Mouse (Mus musculus): Measurements from ENCODE around the gene Sgcg. TPM values are rescaled to one million over a fixed set of nuclear protein-coding genes. Genes with fewer than 3 reads are reported as not detected.

Gene Sgcg
- total RNA-seq, 2 experiments from 2014 or later = not detected

Other genes with a start within 250 kb of the Sgcg start
- gene Tnfrsf19, start 212.0 kb downstream of the Sgcg start, total RNA-seq (2014; fragmentation: Nextera tagmentation) = not detected in 2 replicates
- gene Tnfrsf19, start 212.0 kb downstream of the Sgcg start, total RNA-seq (2017) = not detected in 2 replicates
- gene Sacs, start 120.0 kb downstream of the Sgcg start, total RNA-seq (2014; fragmentation: Nextera tagmentation) = 10.2 and 13.8 TPM in 2 replicates
- 16.8 and 17.7 TPM in 2 replicates for gene Sacs, start 120.0 kb downstream of the Sgcg start, total RNA-seq (2017)
- gene Arl11, start 51.3 kb upstream of the Sgcg start, total RNA-seq (2014; fragmentation: Nextera tagmentation) = 50.8 and 51.6 TPM in 2 replicates
- gene Arl11, start 51.3 kb upstream of the Sgcg start, total RNA-seq (2017) = 17.3 and 22.7 TPM in 2 replicates
- gene Ebpl, start 101.9 kb upstream of the Sgcg start, total RNA-seq (2014; fragmentation: Nextera tagmentation) = 3.4 and 4.8 TPM in 2 replicates
- 2.2 and 2.8 TPM in 2 replicates for gene Ebpl, start 101.9 kb upstream of the Sgcg start, total RNA-seq (2017)
- gene Kpna3, start 181.4 kb upstream of the Sgcg start, total RNA-seq (2014; fragmentation: Nextera tagmentation) = 43.2 and 47.9 TPM in 2 replicates
- 29.7 and 50.2 TPM in 2 replicates for gene Kpna3, start 181.4 kb upstream of the Sgcg start, total RNA-seq (2017)

All from granulocyte monocyte progenitor cell, adult 5-6 weeks (primary cell).